Mouse (Mus musculus) embryo, embryonic 11 days (tissue): ENCODE measurements around the gene Ankrd22.
"Not testable (repeated sequence)": the region's sequence is repeated elsewhere in the genome, so short reads cannot be mapped to it uniquely, and the experiment has no call there.

Source experiments
- DNase-seq: peaks from one replicate; pipeline ENCODE4 v3.0.0-alpha.2; 2015

The Ankrd22 gene

DNA sequence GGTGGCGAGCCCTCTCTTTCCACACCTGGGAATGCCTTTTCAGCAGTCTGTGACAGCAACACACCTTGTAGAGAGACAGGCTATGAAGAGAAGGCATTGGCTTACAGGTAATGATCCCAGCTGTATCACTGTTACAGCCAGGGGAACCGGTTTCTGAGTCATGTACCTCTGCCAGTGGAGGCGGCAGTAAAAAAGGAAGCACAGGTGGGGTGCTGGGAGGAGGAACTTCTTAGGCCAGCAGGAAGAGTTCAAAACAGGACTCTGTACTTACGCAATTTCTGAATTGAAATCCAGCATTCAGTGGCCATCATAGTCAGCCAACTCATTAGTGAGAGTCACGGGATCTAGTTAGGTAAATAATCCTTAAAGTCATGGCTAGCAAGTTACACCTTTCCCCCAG lies at the start of gene Ankrd22:
Gene Ankrd22, minus strand, starts transcription at position 163 of the 400 bp plus-strand sequence.
- DNase-seq = no peak

DNA sequence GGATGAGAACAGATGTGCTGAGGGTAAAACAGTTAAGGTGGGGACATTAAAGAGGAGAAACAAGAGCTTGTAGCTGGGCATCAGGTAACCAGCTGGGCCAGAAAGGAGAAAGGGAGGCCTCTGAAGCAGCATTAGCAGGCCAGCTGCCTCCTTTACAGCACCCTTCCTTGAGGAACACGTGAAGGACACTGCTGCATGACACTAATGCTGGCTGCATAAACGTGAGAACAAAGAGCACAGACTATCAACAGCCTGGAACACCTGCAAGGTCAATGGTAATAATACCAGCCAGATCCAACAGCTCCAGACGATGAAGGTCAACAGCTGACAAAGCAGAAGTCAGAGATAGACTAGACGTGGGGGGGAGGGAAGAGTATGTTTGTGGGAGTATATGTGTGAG lies 48.3 kb upstream of the Ankrd22 start:
- DNase-seq = no peak

- DNase-seq = no peak
Measured at GRCm38 (mm10) chr19:34213251-34213645, 47.4 kb upstream of the Ankrd22 start.

DNA sequence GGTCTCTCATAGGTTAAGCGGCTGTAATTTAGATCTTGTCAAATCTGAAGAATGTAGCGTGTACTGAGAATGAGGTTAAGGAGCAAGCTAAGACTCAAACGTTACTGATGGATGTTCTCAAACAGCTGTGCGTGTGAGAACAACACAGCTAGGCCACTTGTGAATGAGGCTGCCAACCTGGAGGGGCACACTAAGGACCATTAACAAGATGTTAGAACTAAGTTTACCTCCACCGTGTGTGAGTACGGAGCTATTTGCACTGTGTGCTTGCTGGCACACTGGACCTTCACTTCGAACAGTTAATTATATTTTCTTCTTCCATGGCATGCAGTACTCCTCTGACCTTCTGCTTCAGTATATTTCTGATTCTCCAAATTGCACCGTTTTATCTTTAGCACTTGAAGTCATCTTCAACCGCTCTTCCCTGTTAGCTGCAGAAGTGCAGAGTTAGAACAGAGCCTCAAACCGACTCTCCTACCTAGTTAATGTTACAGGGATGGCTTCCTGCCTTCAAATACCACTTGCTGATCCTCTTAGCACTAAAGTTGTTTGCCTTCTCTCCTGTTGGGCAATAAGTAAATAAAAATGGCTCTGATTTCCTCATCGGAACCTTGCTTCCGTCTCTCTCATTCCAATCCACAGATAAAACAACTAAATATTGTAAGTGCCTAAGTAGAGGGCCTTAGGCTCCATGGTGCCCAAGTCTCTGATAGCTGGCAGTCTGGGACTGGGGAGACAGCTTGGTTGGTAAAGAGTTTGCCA lies 46.8 kb upstream of the Ankrd22 start:
- no peak for DNase-seq

DNA sequence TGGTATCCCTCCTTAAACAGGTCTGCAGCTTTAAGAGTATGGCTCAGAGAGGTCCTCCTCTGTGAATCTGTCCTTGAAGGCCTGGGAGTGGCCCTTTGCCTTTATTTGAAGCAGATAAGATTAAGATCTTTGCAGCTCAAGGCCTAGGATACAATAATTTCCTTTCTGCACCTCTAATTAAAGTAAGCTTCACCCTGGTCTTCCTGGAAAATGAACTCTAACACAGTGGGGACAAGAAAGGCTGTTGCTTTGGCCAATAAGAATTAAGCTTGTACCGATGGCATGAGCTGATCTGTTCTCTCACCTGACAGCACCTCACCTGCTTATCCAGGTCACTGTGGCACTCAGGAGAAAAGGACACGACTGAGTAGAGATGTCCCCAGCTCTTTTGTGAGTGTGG lies 45.0 kb upstream of the Ankrd22 start:
- DNase-seq = no peak

DNA sequence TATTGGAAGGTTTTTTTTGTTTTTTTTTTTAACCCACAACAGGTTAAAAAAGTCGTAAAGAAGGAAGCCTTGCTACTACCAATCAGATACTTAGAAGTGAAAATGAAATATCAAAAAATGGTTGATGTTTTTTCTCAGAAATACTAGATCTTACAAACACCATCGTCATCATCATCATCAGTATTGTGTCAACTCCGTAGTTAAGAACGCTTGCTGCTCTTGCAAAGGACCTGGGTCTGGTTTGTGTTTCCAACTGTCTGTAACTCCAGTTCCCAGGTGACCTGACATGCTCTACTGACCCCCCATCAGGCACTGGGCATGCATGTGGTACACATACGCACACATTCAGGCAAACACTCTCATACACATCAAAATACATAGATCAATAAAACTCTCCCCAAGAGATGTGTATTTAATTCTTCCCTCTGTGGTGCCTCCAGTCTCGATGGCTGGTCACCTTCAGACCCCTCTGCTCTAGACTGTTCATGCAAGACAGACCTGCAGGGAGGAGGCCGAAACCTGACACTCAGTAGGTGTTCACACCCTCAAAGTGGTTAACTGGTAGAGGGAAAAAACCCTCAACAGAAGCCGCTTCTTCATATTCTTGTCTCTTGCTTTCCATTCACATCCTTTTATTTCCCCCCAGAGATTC lies 44.2 kb upstream of the Ankrd22 start:
- no peak for DNase-seq

DNA sequence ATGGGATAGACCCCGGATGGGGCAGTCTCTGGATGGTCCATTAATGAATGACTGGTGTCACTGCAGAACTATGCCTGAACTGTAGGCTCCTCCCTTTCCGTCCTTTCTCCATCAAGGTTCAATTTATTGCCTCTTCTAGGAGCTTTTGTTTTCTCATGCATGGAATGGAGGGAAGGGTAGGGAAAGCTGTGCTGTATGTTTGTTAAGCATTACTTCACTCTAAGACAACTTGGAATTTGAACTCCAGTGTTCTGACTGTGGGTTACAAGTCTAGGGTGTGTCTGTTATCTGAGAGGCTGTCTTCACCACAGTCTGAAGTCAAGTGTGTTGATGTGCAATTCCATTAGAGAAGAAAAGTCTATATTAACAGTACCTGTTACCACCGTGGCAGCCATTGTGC lies 43.2 kb upstream of the Ankrd22 start:
- DNase-seq = no peak

DNA sequence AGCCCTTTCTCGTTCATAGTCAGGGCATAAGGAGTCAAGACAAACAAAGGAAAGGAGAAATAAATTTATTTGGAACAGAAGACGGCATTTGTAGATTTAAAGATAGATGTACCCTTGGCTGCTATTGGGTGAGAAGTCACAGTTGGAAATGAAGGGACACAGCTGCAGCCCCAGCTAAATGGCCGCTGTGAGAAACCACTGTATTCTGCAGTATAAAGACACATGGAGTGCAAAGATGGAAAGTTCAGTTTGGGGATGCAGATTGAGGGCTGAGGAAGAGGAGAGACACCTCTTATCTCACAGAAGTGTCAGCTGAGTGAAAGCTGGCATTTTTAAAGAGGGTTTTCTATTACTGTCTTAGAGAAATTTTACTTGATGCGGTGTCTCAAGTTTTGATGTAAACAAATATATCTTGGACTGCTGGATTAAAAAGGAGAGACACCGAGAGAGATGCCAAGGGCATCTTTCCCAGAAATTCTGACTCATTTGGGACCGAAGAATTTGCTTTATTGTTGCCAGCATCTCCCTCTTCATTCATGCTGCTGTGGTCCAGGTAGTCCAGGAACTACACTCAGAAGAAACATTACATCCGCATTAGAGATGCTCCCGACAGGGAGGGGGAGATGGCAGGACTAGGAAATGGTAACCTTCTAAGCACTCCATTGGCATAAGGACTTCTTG lies 41.0 kb upstream of the Ankrd22 start:
- no peak for DNase-seq

- DNase-seq = not testable (repeated sequence)
Measured at GRCm38 (mm10) chr19:34206128-34206527, 40.3 kb upstream of the Ankrd22 start.

DNA sequence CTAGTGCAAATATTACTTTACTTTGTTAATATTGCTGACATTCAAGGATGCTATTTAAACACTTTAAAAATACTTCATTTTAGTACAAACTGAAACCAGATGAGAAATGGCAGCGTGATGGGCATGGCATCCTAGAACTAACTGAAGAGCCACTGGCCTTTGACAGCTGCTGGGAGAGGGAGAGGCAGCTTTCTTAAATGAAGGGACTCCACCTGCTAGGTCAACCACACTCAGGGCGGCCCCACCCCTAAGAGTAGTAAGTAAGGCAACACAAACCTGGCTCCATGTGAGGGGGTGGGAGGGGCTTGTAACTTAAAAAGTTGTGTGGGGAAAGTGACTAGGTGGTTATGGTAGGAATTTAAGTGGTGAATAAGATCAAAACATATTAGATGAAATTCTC lies 36.8 kb upstream of the Ankrd22 start:
- DNase-seq = no peak

GRCm38 (mm10) chr19:34199488-34199887 lies 33.6 kb upstream of the Ankrd22 start:
- no peak for DNase-seq

DNA sequence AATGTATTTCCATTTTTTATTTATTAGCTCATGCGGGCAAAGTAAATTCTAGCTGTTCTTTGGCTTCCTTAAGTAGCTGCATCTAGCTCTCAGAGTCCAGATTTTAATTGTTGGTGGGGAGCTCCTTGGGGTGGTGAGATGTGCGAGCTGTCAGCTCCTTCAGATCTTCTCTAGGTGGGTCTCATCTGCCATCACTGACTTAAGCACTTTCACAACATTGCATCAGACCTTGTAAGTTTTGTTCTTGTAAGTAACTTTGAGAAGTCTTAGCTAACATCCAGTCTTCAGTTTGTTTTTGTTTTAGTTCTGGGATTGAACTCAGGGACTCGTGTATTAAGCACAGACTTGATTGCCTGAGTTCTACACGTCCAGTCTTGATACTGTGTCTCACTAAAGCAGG lies 33.0 kb upstream of the Ankrd22 start:
- DNase-seq = no peak

DNA sequence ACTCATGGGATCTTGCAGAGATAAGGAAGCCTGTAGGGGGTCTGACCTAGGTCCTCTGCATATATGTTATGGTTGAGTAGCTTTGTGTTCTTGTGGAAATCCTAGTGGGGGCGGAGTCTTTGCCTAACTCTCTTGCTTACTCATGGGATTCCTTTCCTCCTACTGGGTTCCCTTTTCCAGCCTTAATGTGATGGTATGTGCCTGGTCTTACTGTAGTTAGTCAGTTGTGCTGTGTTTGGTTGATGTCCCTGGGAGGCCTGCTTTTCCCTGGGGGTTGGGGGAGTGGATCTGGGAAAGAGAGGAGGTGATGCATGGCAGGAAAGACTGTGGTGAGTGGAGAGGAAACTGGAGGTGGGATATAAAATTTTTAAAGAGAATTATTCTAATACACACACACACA lies 32.2 kb upstream of the Ankrd22 start:
- no peak for DNase-seq

DNA sequence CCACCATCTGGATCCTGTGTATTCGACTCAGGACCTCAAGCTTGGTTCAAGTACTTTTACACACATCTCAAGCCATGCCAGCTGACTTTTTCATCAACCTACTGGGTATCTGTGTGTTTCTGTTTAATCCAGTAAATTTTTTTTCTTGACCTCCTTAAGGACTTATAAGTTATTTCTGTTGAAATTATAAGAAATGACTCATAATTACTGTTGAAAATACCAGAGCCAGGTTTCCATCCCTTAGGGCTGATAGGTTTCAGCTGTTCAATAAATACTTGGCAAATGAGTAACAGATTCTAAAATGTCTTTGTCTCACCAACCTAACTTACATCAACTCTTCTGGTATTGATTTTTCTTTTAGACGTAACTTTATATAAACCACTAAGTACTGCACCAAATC lies 29.2 kb upstream of the Ankrd22 start:
- DNase-seq = no peak

DNA sequence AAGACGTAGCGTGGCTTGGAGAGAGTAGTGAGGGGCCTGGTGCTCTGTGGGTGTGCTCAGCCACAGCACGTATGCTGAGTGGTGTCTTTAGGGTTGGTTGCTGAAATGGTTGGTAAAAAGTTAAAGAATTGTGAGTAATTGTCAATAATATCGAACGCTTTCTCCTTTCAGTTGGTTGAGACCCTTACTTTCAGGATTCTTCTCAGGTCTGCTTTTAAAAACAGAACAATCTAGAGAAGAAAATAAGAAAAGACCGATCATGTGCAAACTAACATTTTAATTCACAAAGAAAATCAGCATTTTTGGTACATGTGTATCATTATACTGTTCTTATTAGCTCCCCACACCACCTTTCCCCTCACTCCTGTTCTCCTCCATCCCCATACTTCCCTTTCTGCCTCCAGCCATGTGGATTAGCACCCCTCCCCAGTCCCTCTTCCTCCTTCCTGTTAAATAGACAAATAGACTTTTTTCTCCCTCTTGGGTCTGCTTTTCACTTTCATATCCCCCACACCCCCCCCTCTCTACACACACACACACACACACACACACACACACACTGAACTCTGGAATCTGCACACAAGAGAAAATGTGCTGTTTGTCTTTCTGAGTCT lies 28.4 kb upstream of the Ankrd22 start:
- no peak for DNase-seq

- DNase-seq = no peak
Measured at GRCm38 (mm10) chr19:34193683-34194082, 27.8 kb upstream of the Ankrd22 start.

GRCm38 (mm10) chr19:34193149-34193548 lies 27.3 kb upstream of the Ankrd22 start:
- DNase-seq = peak; percentile 65

DNA sequence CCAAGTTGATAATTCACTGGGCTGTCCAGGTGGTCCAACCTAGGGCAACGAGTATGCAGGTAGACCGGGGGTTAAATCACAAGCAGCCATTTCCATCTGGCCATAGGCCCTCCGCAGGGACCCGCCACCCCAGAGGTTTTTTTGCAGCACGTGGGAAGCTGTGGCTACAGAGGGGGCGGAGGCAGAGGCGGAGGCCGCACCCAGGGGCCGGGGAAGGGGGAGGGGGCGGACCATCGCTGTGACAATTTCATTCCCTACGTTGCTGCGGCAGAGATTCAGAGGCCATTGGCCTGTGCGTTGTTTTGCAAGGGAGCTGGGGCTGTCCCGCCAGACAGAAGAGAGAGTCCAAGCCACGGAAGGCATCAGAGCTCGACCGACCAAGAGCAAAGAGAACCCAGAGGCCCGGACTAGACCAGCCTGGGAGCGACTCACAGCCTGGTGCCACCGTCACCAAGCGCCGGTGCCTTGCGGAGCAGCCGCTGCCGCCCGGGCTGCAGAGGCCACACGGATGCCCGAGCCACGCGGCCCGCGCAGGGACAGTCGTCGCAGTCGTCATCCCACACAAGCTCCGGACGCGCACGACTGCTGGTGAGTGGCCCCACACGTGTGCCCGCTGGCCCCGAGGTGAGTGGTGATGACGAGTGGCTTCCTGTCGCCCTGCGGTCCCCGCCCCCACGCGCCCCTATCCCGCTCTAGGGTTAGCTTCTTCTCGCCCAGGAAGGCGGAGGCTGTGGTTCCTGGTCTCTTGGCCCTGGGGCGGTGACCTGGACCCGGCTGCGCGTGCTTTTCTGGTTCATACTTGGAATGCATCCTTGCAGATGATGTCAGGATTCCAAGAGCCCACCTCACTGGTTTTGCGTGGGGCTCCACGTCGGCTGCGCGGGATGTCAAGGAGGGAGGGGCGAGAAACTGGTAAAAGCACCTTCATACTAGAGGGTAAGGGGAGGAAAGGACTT lies 26.4 kb upstream of the Ankrd22 start, which contains the start of gene Stambpl1:
Gene Stambpl1, plus strand, starts transcription at position 222 of the 956 bp plus-strand sequence.
- peak; percentile 73 for DNase-seq

- DNase-seq = no peak
Measured at GRCm38 (mm10) chr19:34191645-34192007, 25.8 kb upstream of the Ankrd22 start.

DNA sequence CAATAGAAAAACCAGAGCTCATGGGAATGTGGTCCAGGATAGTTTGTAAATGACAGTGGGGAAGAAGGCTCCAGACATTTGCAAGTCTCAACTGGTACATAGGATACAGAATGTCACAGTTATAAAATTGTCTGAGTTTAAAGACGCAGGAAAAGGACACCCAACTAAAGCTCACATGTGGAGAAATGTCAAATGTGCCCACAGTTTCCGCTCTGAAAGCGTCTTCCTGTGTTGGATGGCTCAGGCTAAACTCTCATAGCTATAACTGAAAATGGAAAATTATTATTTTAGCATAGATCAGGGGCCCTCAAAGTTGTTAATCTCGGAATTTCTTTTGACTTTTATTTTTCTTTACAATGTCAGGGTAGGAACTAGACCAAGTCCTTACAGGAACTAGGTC lies 21.0 kb upstream of the Ankrd22 start:
- DNase-seq = no peak

DNA sequence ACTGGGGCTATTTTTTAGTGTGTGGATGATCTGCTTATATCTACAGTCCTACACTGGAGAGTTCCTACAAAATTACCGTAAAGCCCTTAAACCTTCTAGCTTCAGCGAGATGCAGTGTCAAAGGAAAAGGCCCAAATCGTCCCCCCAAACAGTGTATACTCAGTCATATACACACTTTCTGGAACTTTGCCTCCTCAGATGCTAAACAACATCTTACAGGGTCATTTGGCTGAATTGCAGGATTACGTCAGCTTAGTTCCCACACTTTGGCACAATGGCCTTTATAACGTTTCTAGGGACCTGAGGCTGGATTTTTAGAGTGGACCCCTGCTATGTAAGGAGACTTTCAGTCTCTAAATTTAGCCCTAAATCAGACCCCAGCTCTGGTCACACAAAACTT lies 16.6 kb upstream of the Ankrd22 start:
- no peak for DNase-seq

DNA sequence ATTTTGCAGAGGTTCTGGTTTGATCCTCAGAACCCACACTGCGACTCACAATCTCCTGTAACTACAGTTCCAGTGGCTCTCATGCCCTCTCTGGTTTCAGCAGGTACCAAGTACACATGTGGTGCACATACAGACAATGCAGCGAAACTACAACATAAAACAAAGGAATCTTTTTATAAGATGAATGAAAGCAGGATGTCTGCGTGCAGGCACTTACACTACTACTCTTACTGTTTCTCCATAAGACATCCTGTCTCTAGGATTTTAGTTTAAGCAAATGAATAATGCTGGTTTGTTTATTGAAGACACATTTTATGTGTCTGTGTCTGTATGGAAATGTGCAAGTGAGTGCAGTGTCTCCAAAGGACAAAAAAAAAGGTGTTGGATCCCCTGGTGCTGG lies 15.4 kb upstream of the Ankrd22 start:
- no peak for DNase-seq
